Mouse (Mus musculus): Measurements from ENCODE around the gene Nkd2.

DNA sequence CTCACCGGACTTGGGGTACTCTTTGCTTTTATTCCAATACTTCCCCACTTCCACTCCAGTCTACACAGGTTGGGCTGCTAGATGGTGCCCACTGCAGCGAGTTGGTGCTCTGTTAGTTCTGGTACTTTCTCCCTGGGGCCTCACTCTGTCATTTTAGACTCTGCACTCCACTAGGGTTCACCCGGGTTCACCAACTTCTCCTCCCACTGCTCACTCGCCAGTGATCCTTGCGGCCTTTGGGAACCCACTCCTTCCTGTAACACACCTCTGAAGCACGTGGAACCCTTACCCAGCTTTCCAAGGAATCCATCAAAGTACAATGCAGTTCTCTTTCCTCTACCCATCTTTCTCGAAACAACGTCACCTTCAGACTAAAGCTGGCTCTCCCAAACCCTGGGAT lies 9.7 kb downstream of the Nkd2 start:
- no peak for TF ChIP-seq CTCF (conservative IDR thresholded peaks at IDR 0.05; ENCODE audit: low read length)
- no peak for TF ChIP-seq NANOG (IDR thresholded peaks at IDR 0.05; ENCODE audit: borderline replicate concordance, low read length)
